Mouse (Mus musculus) heart, postnatal 36 days (tissue): ENCODE data around the gene Bcas3. TPM values are rescaled to one million over a fixed set of nuclear protein-coding genes. Genes with fewer than 3 reads are reported as not detected.

Source experiments
- DNase-seq, 2 experiments: peaks; one replicate each; pipeline ENCODE4 v3.0.0; 2021 to 2022
- intact Hi-C: fragments of 180-260 bp; cut with DNase I; formaldehyde crosslinking; loops from one replicate; pipeline ENCODE4 v1.15.1; 2025
- total RNA-seq, 2 experiments: library from RNA; stranded (reverse); gene quantifications; 2 replicates each; pipeline ENCODE4 v1.2.3; 2021

The Bcas3 gene
- total RNA-seq, 2 experiments from 2014 or later: 35.8 to 48.8 TPM

DNA sequence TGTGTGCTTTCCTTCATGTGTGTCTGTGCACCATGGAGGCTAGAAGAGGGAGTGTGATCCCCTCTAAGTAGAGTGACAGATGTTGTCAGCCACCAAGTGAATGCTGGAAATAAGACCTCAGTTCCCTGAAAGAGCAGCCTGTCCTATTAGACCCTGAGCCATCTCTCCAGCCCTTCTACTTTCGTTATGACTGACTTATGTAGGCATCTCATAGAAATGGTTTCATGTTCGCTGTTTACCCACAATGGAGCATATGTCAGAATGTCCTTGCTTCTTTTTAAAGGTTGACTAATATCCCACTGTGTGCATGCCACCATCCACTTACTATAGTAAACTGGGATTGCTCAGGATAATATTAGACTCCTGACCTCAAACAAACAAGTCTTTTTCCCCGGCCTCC lies 13.2 kb downstream of the Bcas3 start:
- no peak for DNase-seq
- intact Hi-C loops: no loop called here

DNA sequence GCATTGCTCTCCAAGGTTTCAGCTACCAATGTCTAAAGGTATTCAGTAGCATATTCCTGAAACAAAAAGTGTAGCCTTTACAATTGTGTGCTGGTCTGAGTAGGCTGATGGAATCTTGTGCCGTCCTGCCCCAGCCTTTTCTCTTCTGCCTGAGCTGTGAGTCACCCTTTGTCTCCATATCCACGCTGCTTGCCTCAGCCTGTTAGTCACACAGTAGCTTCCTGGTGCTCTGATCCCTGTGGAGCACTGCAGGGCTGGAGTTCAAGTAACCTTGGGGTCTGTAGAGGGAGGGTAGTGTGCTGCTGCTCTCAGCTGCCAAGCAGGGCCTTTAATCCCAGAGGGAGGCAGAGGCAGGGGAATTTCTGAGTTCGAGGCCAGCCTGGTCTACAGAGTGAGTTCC lies 14.9 kb downstream of the Bcas3 start:
- intact Hi-C loops: no loop called here

DNA sequence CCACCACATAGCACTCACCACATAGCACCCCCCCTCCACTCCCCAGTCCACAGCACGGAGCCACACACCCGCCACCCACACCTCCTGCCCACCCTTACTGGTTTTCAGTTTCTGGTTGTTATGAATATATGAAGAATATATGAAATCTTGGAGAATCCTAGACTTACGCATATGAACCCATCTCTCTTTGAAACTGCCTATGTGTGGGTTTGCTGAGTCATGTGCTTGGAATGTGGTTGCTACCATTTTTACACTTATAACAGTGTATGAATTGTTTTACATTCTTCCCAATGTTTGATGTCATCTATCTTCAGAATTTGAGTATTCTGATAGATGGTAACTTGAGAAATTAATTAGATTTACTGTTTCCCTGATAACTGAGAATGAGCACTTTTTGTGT lies 26.1 kb downstream of the Bcas3 start:
- intact Hi-C loops: no loop called here
- DNase-seq: no peak

More for the DNA sequence above, 14.9 kb downstream of the Bcas3 start:
- no peak for DNase-seq

DNA sequence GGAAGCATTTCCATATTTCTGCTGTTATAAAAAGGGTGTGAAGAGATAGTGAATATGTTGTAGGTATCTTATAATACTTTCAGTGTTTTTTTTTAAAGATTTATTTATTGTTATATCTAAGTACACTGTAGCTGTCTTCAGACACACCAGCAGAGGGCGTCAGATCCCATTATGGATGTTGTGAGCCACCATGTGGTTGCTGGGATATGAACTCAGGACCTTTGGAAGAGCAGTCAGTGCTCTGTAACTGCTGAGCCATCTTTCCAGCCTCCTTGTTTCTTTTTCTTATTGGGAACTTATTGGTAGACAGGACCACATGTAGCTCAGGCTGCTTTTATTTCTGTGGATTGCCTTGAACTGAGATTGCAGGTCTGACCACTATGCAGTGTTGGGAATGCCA lies 27.1 kb downstream of the Bcas3 start:
- intact Hi-C loops: loop anchor here (5.0 to 10.0 kb wide), 4 partner anchors 137 to 795 kb away; no protein-coding TSS in a partner anchor
- no peak for DNase-seq

DNA sequence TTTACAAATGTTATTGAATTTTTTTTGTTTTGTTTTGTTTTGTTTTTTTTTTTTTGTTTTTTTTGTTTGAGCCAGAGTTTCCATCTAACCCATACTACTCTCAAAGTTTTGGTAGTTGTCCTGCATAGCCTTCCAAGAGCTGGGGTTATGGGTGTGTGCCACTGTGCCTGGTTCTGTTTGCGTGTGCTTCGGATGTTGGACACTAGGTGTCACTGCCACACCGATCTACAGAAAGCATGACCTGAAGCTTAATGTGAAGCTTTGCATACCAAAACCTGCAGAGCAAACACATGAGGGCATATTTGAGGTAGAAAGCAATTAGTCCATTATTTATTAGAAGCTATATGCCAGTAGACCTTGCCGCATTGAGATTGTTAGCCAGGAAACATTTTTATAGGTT lies 29.1 kb downstream of the Bcas3 start:
- intact Hi-C loops: loop anchor here (2.0 to 10.0 kb wide), 5 partner anchors 81 to 793 kb away; no protein-coding TSS in a partner anchor
- peak; percentile 72 to 74 for DNase-seq

DNA sequence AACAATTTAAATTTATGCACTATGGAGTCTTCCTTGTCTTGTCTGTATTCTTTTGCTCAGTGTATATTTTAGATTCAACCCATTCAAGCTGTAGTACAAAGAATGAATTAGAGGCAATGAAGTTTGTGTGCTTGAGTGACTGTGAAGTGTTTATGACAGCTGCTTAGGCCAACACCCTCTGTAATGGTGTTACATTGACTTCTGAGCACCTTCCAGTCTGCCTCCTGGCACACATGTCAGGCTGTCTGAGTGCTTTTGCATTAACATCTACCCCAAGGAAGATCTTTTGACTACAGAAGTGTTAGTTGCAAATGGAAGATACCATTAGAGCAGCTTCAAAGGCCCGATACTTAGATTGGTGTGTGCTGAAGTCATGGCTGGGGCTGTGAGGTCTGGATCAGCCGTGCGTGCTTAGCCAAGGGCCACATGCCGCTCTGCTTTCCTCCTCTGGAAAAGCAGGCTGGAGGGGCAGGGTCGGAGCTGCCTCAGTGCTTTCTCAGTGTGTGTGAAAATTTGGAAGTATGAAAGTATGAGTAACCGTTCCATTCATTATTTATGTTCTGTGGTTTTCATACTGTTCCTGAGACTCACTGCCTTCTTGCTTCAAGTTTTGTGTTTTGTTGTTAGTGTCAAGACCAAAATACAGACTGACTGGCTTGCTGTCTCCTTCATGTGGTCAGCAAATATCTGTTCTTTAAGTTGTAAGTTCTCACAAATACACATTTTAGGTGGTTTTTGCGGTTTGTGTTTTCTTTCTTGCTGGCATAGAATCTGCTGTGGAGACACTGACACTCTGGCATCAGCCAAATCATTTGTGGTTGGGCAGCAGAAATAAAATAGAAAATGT lies 31.2 kb downstream of the Bcas3 start:
- DNase-seq: no peak
- intact Hi-C loops: loop anchor here (2.0 to 10.0 kb wide), 5 partner anchors 79 to 791 kb away; no protein-coding TSS in a partner anchor

DNA sequence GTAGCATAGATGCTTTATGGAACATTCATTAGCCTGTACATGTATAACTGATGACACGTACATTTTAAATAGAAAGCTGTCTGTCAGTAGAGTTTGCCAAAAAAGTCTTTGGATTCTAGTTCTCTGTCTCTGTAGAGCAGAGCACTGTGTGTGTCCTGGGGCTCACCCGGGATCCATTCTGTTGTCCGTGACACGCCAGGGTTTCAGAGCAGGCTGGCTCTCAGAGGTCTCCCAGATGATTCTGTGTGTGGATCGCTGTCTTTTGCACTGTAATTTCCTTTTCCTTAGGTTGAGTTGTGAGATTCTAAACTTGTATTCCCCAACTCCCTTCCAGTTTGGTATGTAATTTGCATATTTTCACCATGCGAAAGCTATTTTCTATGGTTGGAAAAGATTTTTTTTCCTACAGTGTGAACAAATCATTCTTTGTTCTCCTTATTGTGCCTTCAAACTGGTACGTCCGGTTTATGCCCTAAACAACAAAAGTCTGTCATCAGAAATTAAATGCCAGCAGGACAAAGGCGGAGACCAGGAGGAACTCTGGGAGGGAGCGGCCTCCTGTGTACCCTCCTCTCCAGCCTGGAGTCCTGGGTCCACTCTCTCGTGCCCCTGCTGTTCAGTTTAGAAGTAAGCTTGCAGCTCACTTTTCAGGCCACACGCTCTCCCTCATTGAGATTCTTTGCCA lies 39.4 kb downstream of the Bcas3 start:
- intact Hi-C loops: no loop called here
- no peak for DNase-seq

DNA sequence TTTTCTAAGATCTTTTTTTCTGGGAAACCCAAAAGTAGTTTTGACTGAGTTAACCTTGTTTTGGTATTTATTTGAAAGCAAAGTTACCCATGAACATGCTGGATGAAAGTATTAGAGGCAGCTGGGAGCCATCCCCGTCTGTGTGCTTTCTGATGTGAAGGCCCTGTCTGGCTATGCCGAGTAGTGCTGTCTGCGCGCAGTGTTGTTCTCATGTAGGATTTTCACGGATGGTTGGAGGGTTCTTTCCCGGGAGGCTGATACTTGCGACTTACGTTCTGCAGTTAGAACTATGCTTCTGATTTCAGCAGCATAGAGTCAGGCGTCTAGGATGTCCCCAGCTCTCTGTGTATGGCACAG lies 39.9 kb downstream of the Bcas3 start:
- intact Hi-C loops: no loop called here
- peak in 1 of 2 experiments; percentile 14 for DNase-seq

DNA sequence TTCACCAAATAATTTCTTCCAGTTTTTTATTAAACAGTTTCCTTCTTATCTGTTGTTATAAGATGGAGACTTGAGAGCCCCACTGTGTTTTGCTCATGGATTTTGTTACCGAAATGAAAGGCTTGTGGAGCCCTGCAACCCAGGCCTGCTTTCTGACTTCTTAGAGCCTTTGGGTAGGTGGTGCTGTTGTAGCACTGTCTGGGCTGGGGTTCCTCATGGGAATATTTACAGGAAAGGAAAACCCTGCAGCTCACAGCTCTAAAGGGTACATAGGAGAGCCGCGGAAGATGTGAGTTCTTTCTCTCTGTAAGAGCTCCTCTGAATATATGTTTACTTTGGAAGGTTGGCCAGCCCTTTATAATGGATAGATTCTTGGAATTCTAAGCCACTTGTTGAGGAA lies 41.0 kb downstream of the Bcas3 start:
- intact Hi-C loops: no loop called here

DNA sequence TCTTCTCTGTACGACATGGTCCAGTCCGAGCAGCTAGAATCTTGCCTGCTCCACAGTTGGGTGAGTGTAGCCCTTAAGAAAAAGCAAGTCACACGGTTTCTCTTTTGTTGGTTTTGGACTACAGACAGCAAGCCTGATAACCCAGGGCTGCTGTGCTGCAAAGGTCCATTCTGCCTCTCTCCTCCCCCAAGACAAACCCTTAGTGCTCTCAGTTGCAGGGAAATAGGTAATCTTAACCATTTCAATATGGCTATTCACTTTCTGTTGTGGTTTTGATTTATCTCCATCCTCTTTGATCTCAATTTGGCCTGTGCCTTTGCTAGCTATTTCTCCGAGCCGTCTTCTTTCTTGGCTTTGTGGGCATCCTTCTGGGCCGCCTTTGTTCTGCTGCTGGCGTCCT lies 42.4 kb downstream of the Bcas3 start:
- no peak for DNase-seq
- intact Hi-C loops: no loop called here

More for the DNA sequence above, 41.0 kb downstream of the Bcas3 start:
- no peak for DNase-seq

DNA sequence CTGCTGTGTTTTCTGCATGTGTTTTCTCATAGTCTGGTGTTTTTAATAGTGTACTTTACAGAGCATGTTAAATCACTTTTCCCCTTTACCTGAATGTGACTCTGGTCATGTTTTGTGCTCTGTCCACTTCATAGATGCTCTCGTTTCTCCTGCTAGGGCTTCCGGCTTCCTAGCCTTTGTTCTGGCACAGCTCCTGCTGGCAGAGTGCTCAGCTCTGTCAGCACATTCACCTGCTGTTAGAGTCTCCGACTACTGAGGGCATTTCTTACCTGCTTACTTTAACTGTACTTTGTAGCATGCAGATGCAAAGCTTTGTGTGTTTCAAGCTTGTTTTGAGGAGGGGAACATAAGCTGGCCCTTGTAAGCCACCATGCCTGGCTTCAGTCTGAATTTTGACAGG lies 53.6 kb downstream of the Bcas3 start:
- intact Hi-C loops: no loop called here
- DNase-seq: no peak

DNA sequence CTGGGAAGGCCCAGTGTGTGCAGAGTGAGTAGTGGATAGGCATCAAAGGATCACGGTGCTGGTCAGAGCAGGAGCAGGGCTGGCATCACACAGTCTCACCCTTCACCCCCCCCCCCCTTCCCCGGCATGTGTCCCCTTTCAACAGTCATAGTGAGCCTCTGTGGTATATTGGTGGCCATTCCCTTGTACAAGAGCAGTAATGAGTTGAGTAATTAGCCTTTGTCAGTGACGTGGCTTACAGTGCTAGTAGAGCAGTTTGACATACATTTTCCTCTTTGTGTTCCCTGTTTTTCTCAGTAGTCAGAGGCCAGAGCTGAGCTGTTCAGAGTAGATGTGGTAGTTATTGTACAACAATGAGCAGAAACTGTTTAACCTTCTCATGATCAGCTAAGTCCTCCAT lies 54.7 kb downstream of the Bcas3 start:
- no peak for DNase-seq
- intact Hi-C loops: no loop called here

DNA sequence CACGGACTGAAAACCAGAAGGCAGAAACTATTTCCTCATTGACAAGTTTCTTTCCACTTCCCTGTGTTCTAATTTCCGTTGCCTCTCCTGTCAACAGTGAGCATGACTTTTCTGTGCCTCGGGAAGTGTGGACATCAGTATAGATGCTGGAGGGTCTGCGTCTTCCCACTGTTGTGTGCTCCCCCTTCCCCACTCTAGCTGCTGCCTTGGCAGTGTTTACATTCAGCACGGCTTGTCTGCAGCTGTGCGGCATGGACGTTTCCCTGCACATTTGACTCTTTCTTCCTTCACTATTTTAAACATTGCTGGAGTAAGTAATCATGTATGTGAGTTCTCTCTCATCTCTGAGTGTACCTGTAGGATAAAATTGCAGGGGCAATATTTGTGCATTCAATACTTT lies 59.4 kb downstream of the Bcas3 start:
- intact Hi-C loops: no loop called here
- DNase-seq: no peak

DNA sequence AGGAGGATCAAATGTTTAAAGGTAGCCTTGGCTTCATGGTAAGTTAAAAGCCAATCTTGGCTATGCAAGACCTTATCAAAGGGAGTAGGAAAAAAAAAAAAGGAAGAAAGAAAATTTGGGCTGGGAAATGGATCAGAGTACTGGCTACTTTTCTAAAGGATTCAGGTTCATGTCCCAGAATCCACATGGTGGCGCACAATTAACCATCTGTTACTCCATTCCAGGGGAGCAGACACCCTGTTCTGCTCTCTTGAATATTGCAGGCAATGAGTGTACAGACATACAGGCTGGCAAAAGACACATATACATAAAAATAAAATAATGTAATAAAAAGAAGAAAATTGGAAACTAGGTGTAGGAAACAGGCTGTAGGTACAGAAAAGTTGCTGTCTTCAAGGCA lies 61.5 kb downstream of the Bcas3 start:
- intact Hi-C loops: no loop called here
- DNase-seq: no peak

DNA sequence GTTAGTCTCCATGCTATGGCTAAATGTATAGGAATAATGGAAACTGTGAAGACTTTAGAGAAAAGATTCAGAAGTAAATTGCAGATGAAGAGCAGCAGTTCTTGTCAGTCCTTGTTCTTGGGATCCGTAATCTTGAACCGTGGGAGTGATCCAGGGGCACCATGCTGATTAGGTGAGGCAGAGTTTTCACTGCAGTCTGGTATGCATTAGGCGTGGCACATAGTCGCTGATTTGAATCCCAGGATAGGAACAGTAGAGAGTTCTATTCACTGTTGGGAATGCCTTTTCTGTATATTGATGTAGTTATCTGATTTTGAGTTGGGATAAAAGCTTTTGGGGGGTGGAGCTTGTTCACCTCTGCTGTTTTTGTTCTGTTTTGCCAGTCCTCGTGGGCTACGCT lies 74.4 kb downstream of the Bcas3 start:
- DNase-seq: no peak
- intact Hi-C loops: no loop called here

DNA sequence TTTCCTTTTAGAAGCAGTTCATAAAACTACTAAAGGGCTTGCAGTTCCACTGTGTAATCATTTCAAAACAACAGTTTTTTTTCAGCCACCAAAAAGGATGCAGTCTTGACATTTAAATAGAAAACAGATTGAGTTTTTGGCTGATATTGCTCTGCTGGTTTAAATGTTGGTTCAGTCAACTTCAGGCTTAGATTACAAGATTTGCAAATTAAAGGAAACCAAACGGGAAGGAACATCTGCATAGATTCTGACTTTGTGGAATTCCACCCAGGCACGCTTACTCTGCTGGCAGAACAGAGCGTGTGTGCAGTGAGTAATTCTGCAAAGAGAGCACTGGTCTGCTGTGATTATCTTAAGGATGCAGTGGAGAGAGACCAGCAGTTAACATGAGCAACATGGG lies 75.3 kb downstream of the Bcas3 start:
- intact Hi-C loops: no loop called here
- DNase-seq: peak in 1 of 2 experiments; percentile 14

DNA sequence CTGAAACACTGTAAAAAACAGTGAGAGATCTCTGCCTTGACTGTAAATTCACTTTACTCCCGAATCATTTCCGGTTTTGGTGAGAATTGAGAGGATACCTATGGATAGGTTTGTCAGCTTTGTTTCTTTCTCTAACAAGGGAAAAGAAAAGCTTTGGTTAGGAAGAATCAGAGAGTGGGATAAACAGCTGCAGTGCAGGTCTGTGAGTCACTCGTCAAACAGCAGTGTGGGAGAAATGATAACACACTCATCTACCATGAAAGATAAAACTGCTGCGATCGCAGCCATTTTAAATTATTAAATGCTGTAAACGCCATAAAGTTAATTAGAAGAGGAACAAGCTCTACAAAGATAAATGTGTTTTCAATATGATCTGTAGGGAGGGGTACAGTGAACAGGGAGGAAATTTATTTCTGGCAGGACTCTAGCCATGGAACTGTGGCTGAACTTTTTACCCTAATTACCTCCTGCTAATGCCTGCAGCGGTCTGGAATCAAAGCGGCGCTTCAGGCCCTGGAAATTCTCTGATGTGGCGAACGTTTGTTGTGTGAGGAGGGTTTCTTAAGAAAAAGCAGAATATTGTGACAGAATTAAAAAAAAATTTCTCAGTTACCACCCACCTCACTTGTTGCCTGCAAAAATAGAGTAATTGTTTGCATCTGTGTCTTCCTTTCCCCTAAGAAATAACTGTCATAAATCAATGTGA lies 77.9 kb downstream of the Bcas3 start:
- intact Hi-C loops: no loop called here
- DNase-seq: no peak

DNA sequence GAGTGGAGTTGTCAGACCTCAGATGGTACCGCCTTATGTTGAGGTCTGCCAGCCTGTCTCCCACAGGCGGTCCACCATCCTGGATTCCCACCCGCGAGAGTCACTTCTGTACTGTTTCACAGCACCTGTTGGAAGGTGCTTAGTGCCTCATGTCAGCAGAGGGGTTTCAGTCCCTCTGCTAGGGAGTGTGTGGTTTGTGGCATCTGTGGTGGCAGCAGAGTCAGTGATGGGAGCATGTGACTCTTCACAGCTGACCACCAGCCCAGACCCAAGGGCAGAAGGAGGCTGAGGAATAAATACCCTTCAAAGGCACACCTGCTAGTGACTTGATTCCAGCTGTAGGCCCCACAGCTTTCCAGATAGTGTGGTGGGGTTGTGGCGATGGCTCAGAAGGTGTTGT lies 94.4 kb downstream of the Bcas3 start:
- intact Hi-C loops: no loop called here

DNA sequence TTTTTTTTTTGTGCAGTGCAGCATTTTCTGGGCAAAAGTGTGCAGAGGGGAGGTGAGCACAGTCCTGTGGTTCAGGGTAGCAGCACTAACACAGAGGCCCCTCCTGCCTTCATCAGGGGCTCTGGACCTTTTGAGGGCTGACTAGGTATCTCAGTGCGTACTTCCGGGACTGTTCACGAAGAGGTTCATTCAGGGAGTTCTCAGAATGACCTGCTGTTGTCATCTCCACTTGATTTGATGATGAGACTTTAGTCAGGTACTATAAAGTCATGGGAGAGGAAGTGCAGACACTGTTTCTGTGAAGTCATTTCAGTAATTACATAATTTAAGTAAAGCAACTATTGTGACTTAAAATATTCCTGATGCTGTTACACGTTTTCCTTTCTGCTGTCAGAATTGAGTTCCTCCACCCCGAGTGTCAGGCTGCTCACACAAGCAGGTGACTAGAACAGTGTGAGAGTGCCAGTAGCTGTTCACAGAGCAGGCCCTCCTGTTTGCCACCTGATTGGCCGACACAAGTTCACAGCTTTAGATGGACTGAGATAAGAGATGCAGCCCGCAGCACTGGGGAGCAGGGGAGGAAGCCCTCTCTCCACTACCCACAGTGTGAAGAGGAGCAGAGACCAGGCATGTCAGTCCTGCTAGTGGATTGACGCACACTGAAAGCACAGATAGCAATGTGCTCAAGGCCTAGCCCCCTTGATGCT lies 100.8 kb downstream of the Bcas3 start:
- intact Hi-C loops: no loop called here
- no peak for DNase-seq

More for the DNA sequence above, 94.4 kb downstream of the Bcas3 start:
- DNase-seq: no peak

DNA sequence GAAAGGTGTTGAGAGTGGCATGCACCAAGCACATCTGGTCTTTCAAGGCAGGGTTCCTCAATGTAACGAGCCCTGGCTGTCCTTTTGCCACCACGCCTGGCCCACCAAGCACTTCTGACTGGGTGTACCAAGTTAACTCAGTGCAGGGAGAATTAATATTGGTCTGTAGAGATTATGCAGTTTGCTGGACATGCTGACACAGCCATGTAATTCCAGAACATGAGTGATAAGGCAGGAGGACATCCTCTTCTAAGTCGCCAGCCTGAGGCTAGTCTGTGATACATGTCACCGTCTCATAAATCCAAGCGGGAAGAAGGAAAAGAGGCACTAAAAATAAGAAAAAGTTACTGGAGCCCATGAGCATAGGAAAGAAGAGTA lies 101.3 kb downstream of the Bcas3 start:
- DNase-seq: no peak
- intact Hi-C loops: no loop called here

DNA sequence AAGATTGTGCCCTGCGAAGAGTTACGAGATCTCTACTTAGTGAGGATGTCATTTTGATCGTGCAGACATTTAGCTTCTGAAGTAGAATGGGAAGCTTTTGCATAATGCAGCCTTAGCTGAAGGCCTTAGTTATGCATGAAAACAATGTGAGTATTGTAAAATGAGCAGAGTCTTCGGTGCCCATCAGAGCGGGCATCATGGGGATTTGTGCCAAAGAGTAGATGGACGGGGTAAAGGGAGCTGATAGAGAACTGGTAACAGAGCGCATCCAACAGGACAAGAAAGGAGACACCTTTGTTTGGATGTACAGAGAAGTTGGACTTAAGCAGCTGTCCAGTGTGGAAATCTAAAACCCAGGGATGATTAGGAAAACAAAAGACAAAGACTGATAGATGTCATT lies 108.6 kb downstream of the Bcas3 start:
- intact Hi-C loops: no loop called here
- no peak for DNase-seq
